Mouse (Mus musculus) forebrain, embryonic 13.5 days (tissue): ENCODE results near the gene Atp1a1. TPM values are rescaled to one million over a fixed set of nuclear protein-coding genes. Genes with fewer than 3 reads are reported as not detected.
A peak's percentile ranks its signal among the peaks of the same experiment; 100 is the strongest.

ENCODE experiments used
- ATAC-seq: fragments of 200-750 bp; cut with Nextera tagmentation; 2 replicates; pipeline ENCODE4 v1.8.0; 2017
- H3K27ac ChIP-seq: fragments of 300-500 bp; sonication (generic); 2 replicates; pipeline ENCODE4 v1.5.1; 2015; ENCODE audit warnings: inconsistent platforms, mild to moderate bottlenecking, moderate library complexity
- H3K27me3 ChIP-seq: fragments of 300-500 bp; sonication (generic); 2 replicates; pipeline ENCODE4 v1.6.1; 2015; ENCODE audit warnings: mild to moderate bottlenecking, inconsistent platforms
- H3K36me3 ChIP-seq: fragments of 300-500 bp; sonication (generic); 2 replicates; pipeline ENCODE4 v1.6.1; 2015; ENCODE audit warnings: mild to moderate bottlenecking, inconsistent platforms; ENCODE audit not compliant: poor library complexity, severe bottlenecking
- H3K4me1 ChIP-seq: fragments of 300-500 bp; sonication (generic); 2 replicates; pipeline ENCODE4 v1.6.1; 2015; ENCODE audit warnings: inconsistent platforms
- H3K4me2 ChIP-seq: fragments of 300-500 bp; sonication (generic); 2 replicates; pipeline ENCODE4 v1.6.1; 2015; ENCODE audit warnings: inconsistent platforms, mild to moderate bottlenecking, moderate library complexity
- H3K4me3 ChIP-seq: fragments of 300-500 bp; sonication (generic); 2 replicates; pipeline ENCODE4 v1.5.1; 2015; ENCODE audit warnings: mild to moderate bottlenecking, inconsistent platforms
- H3K9ac ChIP-seq: fragments of 300-500 bp; sonication (generic); 2 replicates; pipeline ENCODE4 v1.6.1; 2015; ENCODE audit warnings: mild to moderate bottlenecking, inconsistent platforms
- H3K9me3 ChIP-seq: fragments of 300-500 bp; sonication (generic); replicated peaks from 2 replicates; pipeline ENCODE4 v1.6.1; 2016; ENCODE audit warnings: inconsistent platforms
- WGBS: fragments of 180-500 bp; shearing (Covaris S2); methylation state at CpG from one replicate; pipeline ENCODE4 v1.1.7; 2015; 5-methylcytosine and 5-hydroxymethylcytosine counted together
- polyA plus RNA-seq: library from polyadenylated mRNA; unstranded; fragments of >200 nt; fragmentation: Nextera tagmentation; extraction: Ambion mirVana; gene quantifications from 2 replicates; pipeline ENCODE4 v1.2.1, GENCODE M21; 2015

Gene Atp1a1
- polyA plus RNA-seq, 1 experiment from 2014 or later: 32.5 TPM

- H3K4me1 ChIP-seq: peaks cover 28% of the 10 kb centered on the region
- no peak overlapping the region for H3K9ac ChIP-seq
- no peak overlapping the region for H3K4me3 ChIP-seq
- no peak for ATAC-seq
- no peak overlapping the region for H3K4me2 ChIP-seq
- H3K36me3 ChIP-seq: no peaks in the 10 kb centered on the region
- WGBS: 88% methylated on average over 5 of the region's 5 CpGs
- H3K27ac ChIP-seq: no peak overlapping the region
- no peaks in the 10 kb centered on the region for H3K9me3 ChIP-seq
- H3K27me3 ChIP-seq: peaks cover 3% of the 10 kb centered on the region; the same call in 1 of the 2 replicates
These were observed 42.5 kb downstream of the Atp1a1 start for GRCm38 (mm10) chr3:101561948-101562347.

GRCm38 (mm10) chr3:101560841-101561522 is 43.5 kb downstream of the Atp1a1 start:
- ATAC-seq: peak; percentile 59
- Histone ChIP-seq H3K27me3 (peaks cover 3% of the 10 kb centered on the region; the same call in 1 of the 2 replicates), H3K4me3 (no peak overlapping the region), H3K36me3 (no peaks in the 10 kb centered on the region), H3K9me3 (no peaks in the 10 kb centered on the region), H3K4me1 (peaks cover 28% of the 10 kb centered on the region), H3K27ac (no peak overlapping the region), H3K9ac (no peak overlapping the region), H3K4me2 (no peak overlapping the region)
- WGBS: 21% methylated on average over 9 of the region's 9 CpGs

GRCm38 (mm10) chr3:101556712-101557111 is 47.8 kb downstream of the Atp1a1 start:
- Histone ChIP-seq H3K9ac (no peak overlapping the region), H3K9me3 (no peaks in the 10 kb centered on the region), H3K4me2 (no peak overlapping the region), H3K4me1 (peaks cover 17% of the 10 kb centered on the region), H3K4me3 (no peak overlapping the region), H3K27ac (no peak overlapping the region), H3K27me3 (0 out of 2 replicates have a peak, but pooled peaks cover under 1% of the 10 kb centered on the region), H3K36me3 (no peaks in the 10 kb centered on the region)
- no peak for ATAC-seq
- 84% methylated on average over 2 of the region's 2 CpGs for WGBS

GRCm38 (mm10) chr3:101552621-101553620 is 51.6 kb downstream of the Atp1a1 start:
- WGBS: 86% methylated on average over 6 of the region's 7 CpGs

GRCm38 (mm10) chr3:101551457-101552230 is 52.8 kb downstream of the Atp1a1 start:
- H3K9ac ChIP-seq: no peak overlapping the region
- H3K9me3 ChIP-seq: no peaks in the 10 kb centered on the region
- H3K36me3 ChIP-seq: no peaks in the 10 kb centered on the region
- no peak overlapping the region for H3K4me3 ChIP-seq
- WGBS: 63% methylated on average over 26 of the region's 26 CpGs
- H3K27ac ChIP-seq: no peak overlapping the region
- no peak overlapping the region for H3K4me2 ChIP-seq
- no peak for ATAC-seq
- no peaks in the 10 kb centered on the region for H3K4me1 ChIP-seq
- no peaks in the 10 kb centered on the region for H3K27me3 ChIP-seq

More at GRCm38 (mm10) chr3:101552621-101553620, 51.6 kb downstream of the Atp1a1 start:
- Histone ChIP-seq H3K4me2 (no peak overlapping the region), H3K9me3 (no peaks in the 10 kb centered on the region), H3K4me3 (no peak overlapping the region), H3K27me3 (no peaks in the 10 kb centered on the region), H3K36me3 (no peaks in the 10 kb centered on the region), H3K9ac (no peak overlapping the region), H3K27ac (no peak overlapping the region), H3K4me1 (no peaks in the 10 kb centered on the region)
- no peak for ATAC-seq

- no peak overlapping the region for H3K4me2 ChIP-seq
- no peaks in the 10 kb centered on the region for H3K4me1 ChIP-seq
- H3K27me3 ChIP-seq: no peaks in the 10 kb centered on the region
- no peak for ATAC-seq
- no peak overlapping the region for H3K9ac ChIP-seq
- H3K9me3 ChIP-seq: no peaks in the 10 kb centered on the region
- H3K27ac ChIP-seq: no peak overlapping the region
- 86% methylated on average over 5 of the region's 5 CpGs for WGBS
- H3K4me3 ChIP-seq: no peak overlapping the region
- H3K36me3 ChIP-seq: no peaks in the 10 kb centered on the region
These were observed 54.7 kb downstream of the Atp1a1 start for GRCm38 (mm10) chr3:101549749-101550148.

- H3K9ac ChIP-seq: no peak overlapping the region
- H3K4me2 ChIP-seq: no peak overlapping the region
- no peaks in the 10 kb centered on the region for H3K27me3 ChIP-seq
- H3K4me1 ChIP-seq: no peaks in the 10 kb centered on the region
- no peaks in the 10 kb centered on the region for H3K9me3 ChIP-seq
- WGBS: 73% methylated on average over 7 of the region's 7 CpGs
- no peak overlapping the region for H3K4me3 ChIP-seq
- H3K27ac ChIP-seq: no peak overlapping the region
- no peak for ATAC-seq
- H3K36me3 ChIP-seq: no peaks in the 10 kb centered on the region
These were observed 60.4 kb downstream of the Atp1a1 start for GRCm38 (mm10) chr3:101544116-101544515.

- WGBS: 66% methylated on average over 6 of the region's 6 CpGs
- Histone ChIP-seq H3K4me3 (no peak overlapping the region), H3K9me3 (no peaks in the 10 kb centered on the region), H3K27ac (no peak overlapping the region), H3K4me1 (no peaks in the 10 kb centered on the region), H3K36me3 (no peaks in the 10 kb centered on the region), H3K27me3 (no peaks in the 10 kb centered on the region), H3K9ac (no peak overlapping the region), H3K4me2 (no peak overlapping the region)
- no peak for ATAC-seq
These were observed 62.9 kb downstream of the Atp1a1 start for GRCm38 (mm10) chr3:101541571-101541970.

GRCm38 (mm10) chr3:101540568-101540967 is 63.9 kb downstream of the Atp1a1 start:
- Histone ChIP-seq H3K36me3 (no peaks in the 10 kb centered on the region), H3K4me1 (no peaks in the 10 kb centered on the region), H3K27ac (no peak overlapping the region), H3K9me3 (no peaks in the 10 kb centered on the region), H3K4me3 (no peak overlapping the region), H3K9ac (no peak overlapping the region), H3K27me3 (no peaks in the 10 kb centered on the region), H3K4me2 (no peak overlapping the region)
- WGBS: 85% methylated on average over 4 of the region's 4 CpGs
- ATAC-seq: no peak

- Histone ChIP-seq H3K27ac (no peak overlapping the region), H3K4me3 (no peak overlapping the region), H3K9me3 (no peaks in the 10 kb centered on the region), H3K9ac (no peak overlapping the region), H3K4me1 (peaks cover 4% of the 10 kb centered on the region; the same call in 1 of the 2 replicates), H3K36me3 (no peaks in the 10 kb centered on the region), H3K4me2 (no peak overlapping the region), H3K27me3 (no peaks in the 10 kb centered on the region)
- no peak for ATAC-seq
- 92% methylated on average over 7 of the region's 7 CpGs for WGBS
These were observed 68.2 kb downstream of the Atp1a1 start for GRCm38 (mm10) chr3:101536322-101536721.

GRCm38 (mm10) chr3:101534311-101534710 is 70.2 kb downstream of the Atp1a1 start:
- Histone ChIP-seq H3K4me1 (peaks cover 13% of the 10 kb centered on the region), H3K36me3 (no peaks in the 10 kb centered on the region), H3K9me3 (no peaks in the 10 kb centered on the region), H3K27ac (no peak overlapping the region), H3K27me3 (no peaks in the 10 kb centered on the region), H3K4me2 (no peak overlapping the region), H3K9ac (no peak overlapping the region), H3K4me3 (no peak overlapping the region)
- ATAC-seq: no peak
- 94% methylated on average over 9 of the region's 9 CpGs for WGBS
